Mouse (Mus musculus) embryonic fibroblast, embryonic 13.5 days (primary cell): ENCODE results near the gene Anxa6.

Source experiments
- CTCF ChIP-seq: IDR thresholded peaks from 2 replicates; pipeline ENCODE4 v1.5.1; 2011; ENCODE audit warnings: mild to moderate bottlenecking, control low read depth, low read length, moderate library complexity, borderline replicate concordance; ENCODE audit not compliant: insufficient read depth
- POLR2A ChIP-seq: IDR thresholded peaks from 2 replicates; pipeline ENCODE4 v1.6.1; 2011; ENCODE audit warnings: low read depth, mild to moderate bottlenecking, control low read depth, low read length, moderate library complexity

- TF ChIP-seq CTCF (no peak), POLR2A (no peak)
Observed at GRCm38 (mm10) chr11:54934198-54934597, 99.0 kb downstream of the Anxa6 start.
